Mouse (Mus musculus) MEL (cell line): ENCODE data around the gene Gsn. TPM values are rescaled to one million over a fixed set of nuclear protein-coding genes. Genes with fewer than 3 reads are reported as not detected.

Experiments
- BHLHE40 ChIP-seq: IDR thresholded peaks from 2 replicates; pipeline ENCODE4 v1.6.1; 2012; ENCODE audit warnings: low read depth, mild to moderate bottlenecking, inconsistent platforms, low read length, improper control_type of control experiment, borderline replicate concordance
- CHD1 ChIP-seq: IDR thresholded peaks from 2 replicates; pipeline ENCODE4 v1.6.1; 2012; ENCODE audit warnings: low read depth, mild to moderate bottlenecking, inconsistent platforms, low read length, improper control_type of control experiment
- CTCF ChIP-seq, 3 experiments: IDR thresholded peaks in 2 of 3; conservative IDR thresholded peaks in 1 of 3; 2 replicates each; pipeline ENCODE4 v1.5.1; 2011 to 2012; ENCODE audit warnings: low read length in 3 of 3, low read depth in 2 of 3, mild to moderate bottlenecking in 2 of 3, improper control_type of control experiment in 1 of 3, inconsistent platforms in 1 of 3, mixed read lengths in 1 of 3, moderate library complexity in 1 of 3; ENCODE audit not compliant: control insufficient read depth in 1 of 3, insufficient read depth in 1 of 3, poor library complexity in 1 of 3, severe bottlenecking in 1 of 3
- E2F4 ChIP-seq: IDR thresholded peaks from 2 replicates; pipeline ENCODE4 v1.6.1; 2011; ENCODE audit warnings: low read depth, low read length, improper control_type of control experiment, borderline replicate concordance
- ELF1 ChIP-seq: IDR thresholded peaks from 2 replicates; pipeline ENCODE4 v1.6.1; 2014; ENCODE audit warnings: low read depth, mild to moderate bottlenecking, inconsistent platforms, low read length, improper control_type of control experiment, moderate library complexity
- EP300 ChIP-seq, 2 experiments: IDR thresholded peaks; 2 replicates each; pipeline ENCODE4 v1.6.1; 2011; ENCODE audit warnings: improper control_type of control experiment in 2 of 2, low read length in 2 of 2, low read depth in 1 of 2, mild to moderate bottlenecking in 1 of 2
- HCFC1 ChIP-seq: IDR thresholded peaks from 2 replicates; pipeline ENCODE4 v1.6.1; 2012; ENCODE audit warnings: low read depth, mild to moderate bottlenecking, inconsistent platforms, low read length, improper control_type of control experiment, moderate library complexity
- MEF2A ChIP-seq: IDR thresholded peaks from 2 replicates; pipeline ENCODE4 v1.6.1; 2014; ENCODE audit warnings: low read depth, mild to moderate bottlenecking, inconsistent platforms, low read length, improper control_type of control experiment; ENCODE audit not compliant: poor library complexity, insufficient replicate concordance, severe bottlenecking; ENCODE audit errors: extremely low read depth
- NRF1 ChIP-seq: IDR thresholded peaks from 2 replicates; pipeline ENCODE4 v1.6.1; 2014; ENCODE audit warnings: low read depth, mild to moderate bottlenecking, inconsistent platforms, low read length, improper control_type of control experiment, moderate library complexity; ENCODE audit not compliant: poor library complexity, insufficient read depth, severe bottlenecking
- POLR2AphosphoS2 ChIP-seq: IDR thresholded peaks from 2 replicates; pipeline ENCODE4 v1.6.1; 2011; ENCODE audit warnings: low read length, improper control_type of control experiment
- RAD21 ChIP-seq: IDR thresholded peaks from 2 replicates; pipeline ENCODE4 v1.6.1; 2011; ENCODE audit warnings: mild to moderate bottlenecking, low read depth, low read length, improper control_type of control experiment
- SIN3A ChIP-seq: IDR thresholded peaks from 2 replicates; pipeline ENCODE4 v1.6.1; 2012; ENCODE audit warnings: low read length, improper control_type of control experiment, inconsistent platforms
- USF1 ChIP-seq: IDR thresholded peaks from 2 replicates; pipeline ENCODE4 v1.6.1; 2014; ENCODE audit warnings: low read depth, mild to moderate bottlenecking, inconsistent platforms, low read length, improper control_type of control experiment, moderate library complexity
- ZKSCAN1 ChIP-seq: IDR thresholded peaks from 2 replicates; pipeline ENCODE4 v1.6.1; 2012; ENCODE audit warnings: low read depth, mild to moderate bottlenecking, inconsistent platforms, low read length, improper control_type of control experiment, moderate library complexity
- ZMIZ1 ChIP-seq: IDR thresholded peaks from 2 replicates; pipeline ENCODE4 v1.6.1; 2012; ENCODE audit warnings: low read depth, mild to moderate bottlenecking, inconsistent platforms, low read length, improper control_type of control experiment, moderate library complexity
- polyA plus RNA-seq, 2 experiments: library from polyadenylated mRNA; stranded (reverse) in 1 of 2; unstranded in 1 of 2; fragments of >175 nt in 1 of 2; fragments of >200 nt in 1 of 2; gene quantifications; 2 replicates each; pipeline versions ENCODE4 v1.2.1 to v1.2.4; 2012; ENCODE audit warnings: low replicate concordance in 2 of 2, low read depth in 1 of 2; ENCODE audit not compliant: insufficient read length in 2 of 2, insufficient read depth in 1 of 2, missing spikeins in 1 of 2
- total RNA-seq: library from RNA; depleted of rRNA; stranded (reverse); fragments of 300-350 nt; gene quantifications from 2 replicates; pipeline ENCODE4 v1.2.3, GENCODE M21; 2012; rRNA removed

The Gsn gene
- total and polyA plus RNA-seq, 3 experiments = 8.0 to 8.2 TPM; not detected in 1

GRCm38 (mm10) chr2:35349184-35349583 lies 93.0 kb downstream of the Gsn start (continued):
- no peak for TF ChIP-seq POLR2AphosphoS2
- TF ChIP-seq NRF1 = no peak
- TF ChIP-seq HCFC1 = no peak
- no peak for TF ChIP-seq MEF2A
- no peak for TF ChIP-seq E2F4
- TF ChIP-seq SIN3A = peak; percentile 49; the same call in 1 of the 2 replicates
- no peak for TF ChIP-seq ZMIZ1
- no peak for TF ChIP-seq CHD1
- TF ChIP-seq RAD21 = peak; percentile 81
- TF ChIP-seq CTCF (IDR thresholded peaks at IDR 0.05 in 2 of 3, conservative IDR thresholded peaks at IDR 0.05 in 1 of 3; ENCODE audit: control insufficient read depth in 1 of 3, insufficient read depth in 1 of 3, low read depth in 2 of 3, low read length in 3 of 3, poor library complexity in 1 of 3, severe bottlenecking in 1 of 3) = peak in 2 of 3 experiments; percentile 47 to 98; a peak in 4 of 6 replicates
- no peak for TF ChIP-seq ZKSCAN1
- TF ChIP-seq USF1 = no peak
- TF ChIP-seq ELF1 = no peak
- no peak for TF ChIP-seq BHLHE40
- no peak for TF ChIP-seq EP300 (IDR thresholded peaks at IDR 0.05; ENCODE audit: low read depth in 1 of 2, low read length in 2 of 2)
- TF ChIP-seq, all 39 proteins: peak for 7

Other genes with a start within 250 kb of the Gsn start
- gene Hc, start 194.9 kb upstream of the Gsn start, total RNA-seq = not detected in 2 replicates
- not detected for gene Hc, start 194.9 kb upstream of the Gsn start, polyA plus RNA-seq
- 0.12 TPM in 1 of 2 replicates, not detected in the other for gene AI182371, start 154.8 kb upstream of the Gsn start, total RNA-seq
- gene AI182371, start 154.8 kb upstream of the Gsn start, polyA plus RNA-seq = under 1 TPM in 1 of 2 experiments, not detected in 1; 0.40 TPM
- gene Cntrl, start 146.9 kb upstream of the Gsn start, total RNA-seq = 16.5 and 17.0 TPM in 2 replicates
- gene Cntrl, start 146.9 kb upstream of the Gsn start, polyA plus RNA-seq = 10 to 100 TPM in 1 of 2 experiments, not detected in 1; 24.0 TPM
- gene Rab14, start 55.3 kb upstream of the Gsn start, total RNA-seq = 27.2 and 28.1 TPM in 2 replicates
- gene Rab14, start 55.3 kb upstream of the Gsn start, polyA plus RNA-seq = 10 to 100 TPM; 78.1 to 81.6 TPM
- gene Stom, start 80.6 kb downstream of the Gsn start, total RNA-seq = 27.2 and 49.4 TPM in 2 replicates
- 10 to 100 TPM in 1 of 2 experiments, not detected in 1; 28.0 TPM for gene Stom, start 80.6 kb downstream of the Gsn start, polyA plus RNA-seq
- not detected in 2 replicates for gene 4930568D16Rik, start 111.3 kb downstream of the Gsn start, total RNA-seq
- gene 4930568D16Rik, start 111.3 kb downstream of the Gsn start, polyA plus RNA-seq = not detected
- gene 4930402F06Rik, start 140.8 kb downstream of the Gsn start, total RNA-seq = not detected in 2 replicates
- not detected for gene 4930402F06Rik, start 140.8 kb downstream of the Gsn start, polyA plus RNA-seq
- 23.6 and 30.7 TPM in 2 replicates for gene Ggta1, start 206.9 kb downstream of the Gsn start, total RNA-seq
- 10 to 100 TPM in 1 of 2 experiments, not detected in 1; 29.2 TPM for gene Ggta1, start 206.9 kb downstream of the Gsn start, polyA plus RNA-seq